Mouse (Mus musculus): ENCODE data around the gene Smyd3. TPM values are rescaled to one million over a fixed set of nuclear protein-coding genes. Genes with fewer than 3 reads are reported as not detected.

Gene Smyd3
- total RNA-seq, 2 experiments from 2014 or later = 5.1 to 5.8 TPM

- intact Hi-C loops (cut with DNase I) = no loop called here
- no peak for TF ChIP-seq CTCF (IDR thresholded peaks at IDR 0.05)
Measured at GRCm38 (mm10) chr1:178942251-178942963, 575.4 kb downstream of the Smyd3 start.

GRCm38 (mm10) chr1:178940353-178940752 lies 577.5 kb downstream of the Smyd3 start:
- H3K27ac ChIP-seq = no peak overlapping the region
- DNase-seq = no peak
- no peak overlapping the region for H3K4me3 ChIP-seq
- intact Hi-C loops (cut with DNase I) = no loop called here
- no peak for TF ChIP-seq CTCF (IDR thresholded peaks at IDR 0.05)

More at GRCm38 (mm10) chr1:178942251-178942963, 575.4 kb downstream of the Smyd3 start:
- no peak for DNase-seq
- Histone ChIP-seq H3K27ac (no peak overlapping the region), H3K4me3 (no peak overlapping the region)

DNA sequence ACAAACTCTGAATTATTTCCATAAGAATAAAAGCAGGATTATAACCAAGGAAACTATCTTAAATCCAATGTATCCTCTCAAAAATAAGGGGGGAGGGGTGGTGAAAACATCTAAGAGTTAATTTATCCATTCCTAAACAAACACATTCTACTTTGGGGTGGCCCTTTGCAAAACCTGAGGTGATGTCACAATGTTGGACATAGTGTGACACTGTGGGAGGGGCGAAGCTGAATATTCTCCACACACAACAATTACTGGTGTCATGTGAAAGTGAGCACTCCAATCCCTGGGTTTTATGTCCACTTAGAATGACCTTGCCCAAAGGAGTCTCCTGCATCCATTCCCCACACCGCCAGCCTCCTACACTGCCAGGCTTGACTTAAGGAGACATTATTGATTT lies 580.9 kb downstream of the Smyd3 start:
- intact Hi-C loops (cut with DNase I) = no loop called here
- H3K4me3 ChIP-seq = no peak overlapping the region
- TF ChIP-seq CTCF (IDR thresholded peaks at IDR 0.05) = no peak
- DNase-seq = no peak
- no peak overlapping the region for H3K27ac ChIP-seq

DNA sequence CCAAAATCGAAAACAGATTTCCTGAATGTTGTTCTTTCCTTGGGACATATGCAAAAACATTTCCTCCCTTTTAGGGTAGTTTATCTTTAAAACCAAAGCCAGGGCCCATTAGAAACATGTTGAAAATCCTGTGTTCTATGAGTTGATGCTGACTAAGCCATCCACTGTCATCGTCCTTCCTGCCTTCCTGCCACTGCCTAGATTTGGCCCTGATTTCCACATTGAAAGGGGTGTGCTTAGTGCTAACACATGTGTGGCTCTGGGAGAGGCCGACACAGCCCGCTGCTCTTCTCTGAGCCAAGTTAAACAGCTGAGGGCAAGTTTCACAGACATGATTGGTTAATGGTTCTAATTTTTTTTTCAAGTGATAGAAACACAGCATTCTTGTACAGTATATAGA lies 581.4 kb downstream of the Smyd3 start:
- DNase-seq = peak; percentile 48
- TF ChIP-seq CTCF (IDR thresholded peaks at IDR 0.05) = no peak
- intact Hi-C loops (cut with DNase I) = no loop called here
- Histone ChIP-seq H3K4me3 (no peak overlapping the region), H3K27ac (no peak overlapping the region)

DNA sequence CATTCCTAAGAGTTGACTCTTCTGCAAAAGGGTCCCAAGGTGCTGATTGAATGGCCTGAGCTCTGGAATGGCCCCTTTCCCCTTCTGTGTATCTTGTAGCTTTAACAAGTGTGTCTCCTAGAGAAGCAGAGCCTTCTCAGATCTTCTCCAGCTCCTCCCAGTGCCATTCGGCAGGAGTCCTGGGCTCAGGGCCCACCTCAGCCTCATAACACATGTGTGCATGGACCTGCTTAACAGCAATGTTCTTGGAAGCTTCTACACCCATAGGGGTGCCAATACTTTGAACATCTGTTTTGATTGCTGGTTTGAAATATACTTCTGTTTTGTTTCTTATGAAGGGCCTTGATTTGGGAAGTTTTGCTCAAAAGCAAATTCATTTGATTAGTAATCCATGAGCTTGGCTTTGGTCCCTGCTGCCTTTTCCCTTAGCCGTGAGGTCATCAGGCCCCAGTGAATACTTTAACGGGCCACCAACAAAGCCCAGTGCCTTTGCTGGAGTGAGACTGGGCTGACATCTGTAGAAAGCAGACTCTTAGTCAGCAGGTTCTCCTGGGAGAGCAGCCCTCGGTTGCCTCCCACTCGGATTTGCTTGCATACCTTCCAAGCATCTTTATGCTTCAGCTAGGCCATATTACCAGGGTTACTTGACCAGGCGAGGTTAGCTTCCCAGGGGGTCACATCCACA lies 583.7 kb downstream of the Smyd3 start:
- TF ChIP-seq CTCF (IDR thresholded peaks at IDR 0.05) = no peak
- intact Hi-C loops (cut with DNase I) = no loop called here
- H3K4me3 ChIP-seq = no peak overlapping the region
- no peak overlapping the region for H3K27ac ChIP-seq
- DNase-seq = peak; percentile 56

DNA sequence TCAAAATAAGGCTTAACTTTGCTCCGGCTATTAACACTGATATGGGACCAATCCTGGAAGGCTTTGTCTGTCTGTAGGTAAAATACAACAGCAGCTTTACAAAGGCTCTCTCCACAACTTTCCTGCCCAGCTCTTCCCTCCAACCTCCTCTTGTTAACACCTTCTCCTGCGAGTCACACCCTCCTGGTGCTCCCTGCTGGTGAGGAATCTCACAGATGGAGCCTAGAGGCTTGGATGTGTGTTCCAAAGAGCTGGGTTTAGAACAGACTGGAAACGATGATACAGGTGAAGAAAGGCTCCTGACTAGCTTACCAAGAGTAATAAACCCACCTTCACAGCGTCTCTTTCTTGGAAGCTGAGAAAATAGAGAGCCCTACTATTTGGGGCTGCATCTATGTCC lies 588.3 kb downstream of the Smyd3 start:
- intact Hi-C loops (cut with DNase I) = no loop called here
- no peak for DNase-seq
- no peak overlapping the region for H3K4me3 ChIP-seq
- no peak overlapping the region for H3K27ac ChIP-seq
- TF ChIP-seq CTCF (IDR thresholded peaks at IDR 0.05) = no peak

GRCm38 (mm10) chr1:178924492-178925183 lies 593.2 kb downstream of the Smyd3 start:
- intact Hi-C loops (cut with DNase I) = no loop called here

GRCm38 (mm10) chr1:178917194-178917902 lies 600.5 kb downstream of the Smyd3 start:
- Histone ChIP-seq H3K4me3 (peak overlapping the region; percentile 29), H3K27ac (no peak overlapping the region)
- TF ChIP-seq CTCF (IDR thresholded peaks at IDR 0.05) = no peak
- intact Hi-C loops (cut with DNase I) = no loop called here
- DNase-seq = peak; percentile 40

More at GRCm38 (mm10) chr1:178924492-178925183, 593.2 kb downstream of the Smyd3 start:
- Histone ChIP-seq H3K27ac (no peak overlapping the region), H3K4me3 (no peak overlapping the region)
- no peak for DNase-seq
- TF ChIP-seq CTCF (IDR thresholded peaks at IDR 0.05) = no peak

GRCm38 (mm10) chr1:178915056-178915455 lies 602.8 kb downstream of the Smyd3 start:
- no peak overlapping the region for H3K4me3 ChIP-seq
- H3K27ac ChIP-seq = no peak overlapping the region
- DNase-seq = no peak
- TF ChIP-seq CTCF (IDR thresholded peaks at IDR 0.05) = no peak
- intact Hi-C loops (cut with DNase I) = no loop called here

GRCm38 (mm10) chr1:178912936-178913716 lies 604.7 kb downstream of the Smyd3 start:
- intact Hi-C loops (cut with DNase I) = no loop called here
- no peak for TF ChIP-seq CTCF (IDR thresholded peaks at IDR 0.05)
- DNase-seq = no peak
- H3K27ac ChIP-seq = no peak overlapping the region
- H3K4me3 ChIP-seq = no peak overlapping the region

DNA sequence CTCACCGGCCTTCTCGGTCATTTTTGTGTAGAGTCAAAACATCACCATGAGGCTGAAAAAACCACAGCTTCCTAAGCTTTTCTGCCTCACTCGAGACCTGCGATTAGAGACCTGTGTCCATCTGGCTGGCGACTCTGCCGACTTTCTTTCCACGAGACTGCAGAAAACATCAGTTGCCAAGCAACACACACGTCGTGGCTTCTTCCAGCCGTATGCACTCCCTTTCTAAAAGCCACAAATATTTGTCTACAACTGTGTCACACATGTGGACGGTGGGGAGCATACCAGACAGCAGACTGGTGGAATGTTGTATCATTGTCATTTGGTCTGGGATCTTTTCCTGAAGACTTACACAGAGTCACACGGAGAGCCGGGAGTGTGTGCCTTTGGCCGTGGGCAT lies 606.9 kb downstream of the Smyd3 start:
- TF ChIP-seq CTCF (IDR thresholded peaks at IDR 0.05) = no peak
- Histone ChIP-seq H3K27ac (no peak overlapping the region), H3K4me3 (no peak overlapping the region)
- intact Hi-C loops (cut with DNase I) = no loop called here
- DNase-seq = no peak

Other genes with a start within 250 kb of the Smyd3 start
- gene Tfb2m, start 28.2 kb upstream of the Smyd3 start, total RNA-seq (2021) = 10 to 100 TPM; 39.8 to 41.5 TPM
- 10 to 100 TPM; 34.7 to 40.0 TPM for gene Cnst, start 28.3 kb upstream of the Smyd3 start, total RNA-seq (2021)
- gene Sccpdh, start 150.2 kb upstream of the Smyd3 start, total RNA-seq (2021) = 10 to 100 TPM; 31.8 to 38.3 TPM
- gene Kif28, start 227.2 kb upstream of the Smyd3 start, total RNA-seq (2021) = under 1 TPM in 1 of 2 experiments, not detected in 1; 0.22 TPM

All from gastrocnemius, adult 2 months (tissue).